Mouse (Mus musculus): Measurements from ENCODE around the gene Wnk4. TPM values are rescaled to one million over a fixed set of nuclear protein-coding genes. Genes with fewer than 3 reads are reported as not detected.

Gene Wnk4
- polyA plus RNA-seq, 1 experiment = not detected

DNA sequence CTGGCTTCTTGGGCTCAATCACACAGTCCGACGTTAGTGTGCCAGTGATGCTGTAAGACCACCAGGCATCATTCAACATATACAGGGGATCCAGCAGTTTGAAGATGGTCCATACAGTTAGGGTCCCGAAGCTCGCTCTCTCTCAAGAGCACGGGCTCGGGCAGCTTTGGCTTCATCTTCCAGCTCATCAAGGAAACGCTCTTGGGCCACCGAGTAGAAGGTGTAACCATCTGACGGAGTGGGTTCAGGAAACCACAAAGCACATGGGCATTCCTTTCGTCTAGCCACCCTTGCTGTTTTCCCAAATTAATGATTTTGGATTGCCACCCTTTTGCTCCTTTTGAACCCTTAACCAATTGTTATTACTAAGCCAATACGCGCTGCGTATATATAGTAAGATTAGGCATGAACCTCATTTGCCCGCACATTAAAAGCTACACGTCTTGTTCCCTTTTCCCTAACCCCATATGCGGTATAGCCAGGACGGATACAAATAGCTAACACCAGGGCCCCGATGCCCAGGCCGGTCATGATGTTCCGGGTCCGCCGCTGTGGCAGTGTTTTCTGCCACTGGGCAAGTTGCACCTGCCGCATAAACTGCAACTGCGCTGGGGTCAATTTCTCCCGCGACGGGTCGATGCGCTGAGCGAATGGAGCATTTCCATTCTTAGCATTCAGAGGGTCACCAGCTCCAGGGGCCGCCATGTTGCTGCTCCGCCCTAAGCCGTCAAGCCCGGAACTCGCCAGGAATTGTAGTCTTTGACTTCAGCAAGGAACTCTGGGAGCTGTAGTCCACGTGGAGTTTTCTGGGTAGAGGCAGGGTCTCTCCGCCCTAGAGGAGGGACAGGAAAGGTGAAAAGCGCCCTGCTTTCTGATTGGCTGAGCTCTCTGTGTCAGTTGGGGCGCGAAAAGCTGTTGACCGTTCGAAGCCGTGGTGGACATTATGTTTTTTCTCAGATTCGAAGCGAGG is 18.1 kb downstream of the Wnk4 start, which contains the start of the genes Cntd1 and Coa3:
Cntd1 (plus strand) TSS at position 790 of the 970 bp plus-strand sequence.
Coa3 (minus strand) TSS at position 892 of the 970 bp plus-strand sequence.
- Histone ChIP-seq H3K27ac (replicated peaks; ENCODE audit: low read depth, low read length) (peak within 1 kb of the TSS; percentile 66), H3K4me3 (ENCODE audit: insufficient read depth, low read depth, low read length) (peak within 1 kb of the TSS; percentile 78), H3K4me1 (ENCODE audit: control insufficient read depth, insufficient read depth, insufficient read length, low read length) (peaks cover 17% of the 10 kb centered on the region)

DNA sequence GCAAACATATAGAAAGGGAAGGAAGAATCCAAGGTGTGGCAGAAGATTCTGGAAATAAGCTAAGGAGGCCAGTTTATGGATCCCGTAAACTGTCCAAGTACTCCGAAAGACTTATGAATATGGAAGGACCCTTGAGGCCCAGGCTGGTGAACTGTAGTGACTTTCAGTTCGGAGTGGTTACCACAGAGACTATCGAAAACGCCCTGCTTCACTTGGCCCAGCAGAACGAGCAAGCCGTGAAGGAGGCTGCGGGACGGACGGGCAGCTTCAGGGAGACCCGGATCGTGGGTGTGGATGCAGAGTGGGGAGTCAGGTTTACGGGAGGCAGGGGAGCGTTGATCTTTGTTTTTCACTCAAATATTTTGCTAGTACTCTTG is 18.8 kb downstream of the Wnk4 start:
- Histone ChIP-seq H3K4me3 (ENCODE audit: insufficient read depth, low read depth, low read length) (peak overlapping the region; percentile 49), H3K27ac (replicated peaks; ENCODE audit: low read depth, low read length) (no peak overlapping the region), H3K4me1 (ENCODE audit: control insufficient read depth, insufficient read depth, insufficient read length, low read length) (peaks cover 17% of the 10 kb centered on the region)

DNA sequence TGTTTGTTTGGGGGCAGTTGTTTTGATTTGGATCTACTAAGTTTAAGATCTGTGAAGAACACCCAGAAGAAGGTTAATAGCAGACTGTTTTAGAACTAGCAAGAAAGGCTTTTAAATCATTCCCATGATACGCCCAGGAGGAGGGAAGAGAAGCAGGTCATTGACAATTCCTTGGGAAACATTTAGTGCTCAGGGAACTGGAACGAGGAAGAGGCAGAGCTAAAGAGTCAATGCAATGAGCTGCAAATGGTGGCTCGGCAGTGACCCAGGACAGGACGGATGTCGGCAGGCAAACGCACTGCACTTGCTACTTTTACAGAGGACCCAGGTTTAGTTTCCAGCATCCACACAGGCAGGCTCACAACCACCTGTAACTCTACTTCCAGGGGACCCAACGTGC is 20.5 kb downstream of the Wnk4 start:
- no peak overlapping the region for H3K4me3 ChIP-seq (ENCODE audit: insufficient read depth, low read depth, low read length)

DNA sequence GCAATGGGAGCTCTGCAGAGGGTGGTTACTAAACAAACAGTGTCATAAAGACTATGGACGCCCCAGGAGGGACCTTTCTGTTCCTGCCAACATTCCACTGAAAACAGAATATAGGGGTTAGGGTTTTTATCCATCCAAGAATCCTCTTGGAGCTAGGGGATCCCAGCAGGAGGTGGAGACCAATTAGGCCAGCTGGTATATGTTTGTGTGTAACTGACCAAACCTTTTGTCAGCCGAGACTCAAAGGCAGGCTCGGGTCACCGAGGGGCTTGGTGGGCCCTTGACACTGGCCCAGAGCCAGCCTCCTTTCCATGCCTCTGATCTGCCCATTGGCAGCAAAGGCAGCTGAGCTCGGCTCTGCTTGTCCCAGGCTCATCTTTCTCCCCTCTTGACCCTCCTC is 22.5 kb downstream of the Wnk4 start:
- Histone ChIP-seq H3K27ac (replicated peaks; ENCODE audit: low read depth, low read length) (no peak overlapping the region), H3K4me3 (ENCODE audit: insufficient read depth, low read depth, low read length) (no peak overlapping the region), H3K4me1 (ENCODE audit: control insufficient read depth, insufficient read depth, insufficient read length, low read length) (peaks cover 7% of the 10 kb centered on the region)

More for the DNA sequence above, 20.5 kb downstream of the Wnk4 start:
- Histone ChIP-seq H3K4me1 (ENCODE audit: control insufficient read depth, insufficient read depth, insufficient read length, low read length) (peaks cover 17% of the 10 kb centered on the region), H3K27ac (replicated peaks; ENCODE audit: low read depth, low read length) (no peak overlapping the region)

DNA sequence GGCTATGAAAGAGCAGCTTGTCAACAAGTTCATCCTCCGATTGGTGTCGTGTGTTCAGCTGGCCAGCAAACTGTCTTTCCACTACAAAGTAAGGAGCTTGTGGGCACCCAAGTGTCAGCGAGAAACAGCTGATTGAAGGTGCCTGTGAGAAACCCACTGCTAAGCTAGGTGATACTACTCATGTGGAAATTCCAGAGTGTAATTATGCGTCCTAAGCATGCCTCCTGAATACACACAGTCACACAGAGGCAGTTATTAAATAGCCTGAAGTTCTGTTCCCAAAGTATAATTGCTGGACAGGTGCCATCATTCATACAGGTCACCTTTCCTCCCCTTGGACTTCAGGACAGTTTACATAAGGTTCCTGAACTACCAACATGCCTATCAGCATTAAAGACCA is 23.4 kb downstream of the Wnk4 start:
- 0 out of 2 replicates have a peak, but pooled peaks cover 3% of the 10 kb centered on the region for H3K4me1 ChIP-seq (ENCODE audit: control insufficient read depth, insufficient read depth, insufficient read length, low read length)
- H3K27ac ChIP-seq (replicated peaks; ENCODE audit: low read depth, low read length) = no peak overlapping the region
- no peak overlapping the region for H3K4me3 ChIP-seq (ENCODE audit: insufficient read depth, low read depth, low read length)

DNA sequence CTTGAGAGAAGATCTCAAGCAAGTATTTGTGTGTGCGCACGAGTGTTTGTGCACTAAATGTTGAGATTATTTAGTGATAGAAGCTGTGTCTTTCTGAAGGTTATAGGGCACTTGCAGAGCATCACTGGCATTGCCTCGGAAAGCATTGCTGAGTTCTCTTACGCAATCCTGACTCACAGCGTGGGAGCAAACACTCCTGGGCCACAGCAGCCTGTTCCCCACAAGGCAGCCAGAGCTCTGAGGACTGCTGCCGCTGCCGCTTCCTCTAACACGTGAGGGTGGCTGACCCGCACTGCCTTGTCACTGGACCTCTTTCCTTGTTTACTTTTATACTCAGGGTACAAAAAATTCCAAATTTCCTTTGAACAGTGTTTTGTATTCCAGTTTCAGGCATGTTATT is 26.9 kb downstream of the Wnk4 start:
- Histone ChIP-seq H3K4me1 (ENCODE audit: control insufficient read depth, insufficient read depth, insufficient read length, low read length) (no peaks in the 10 kb centered on the region), H3K4me3 (ENCODE audit: insufficient read depth, low read depth, low read length) (no peak overlapping the region), H3K27ac (replicated peaks; ENCODE audit: low read depth, low read length) (no peak overlapping the region)

DNA sequence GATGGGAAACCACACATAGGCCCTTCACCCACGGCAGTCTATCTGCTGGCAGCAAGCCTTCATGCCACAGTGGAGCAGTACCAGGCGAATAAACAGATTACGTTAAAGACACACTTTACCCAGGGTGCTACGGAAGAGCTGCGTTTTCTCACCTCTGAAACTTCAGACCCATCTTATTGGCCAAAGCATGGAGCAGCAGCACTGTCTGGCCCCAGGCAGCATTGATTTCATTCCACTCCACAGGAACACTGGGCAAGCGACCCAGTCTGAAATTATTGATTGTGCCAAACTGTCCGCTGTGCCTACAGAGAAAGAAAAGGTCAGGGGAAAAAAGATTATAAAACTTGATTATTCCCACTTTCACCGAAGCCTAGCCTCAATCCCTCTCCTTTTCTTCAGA is 30.9 kb downstream of the Wnk4 start:
- Histone ChIP-seq H3K4me1 (ENCODE audit: control insufficient read depth, insufficient read depth, insufficient read length, low read length) (no peaks in the 10 kb centered on the region), H3K27ac (replicated peaks; ENCODE audit: low read depth, low read length) (no peak overlapping the region), H3K4me3 (ENCODE audit: insufficient read depth, low read depth, low read length) (no peak overlapping the region)

DNA sequence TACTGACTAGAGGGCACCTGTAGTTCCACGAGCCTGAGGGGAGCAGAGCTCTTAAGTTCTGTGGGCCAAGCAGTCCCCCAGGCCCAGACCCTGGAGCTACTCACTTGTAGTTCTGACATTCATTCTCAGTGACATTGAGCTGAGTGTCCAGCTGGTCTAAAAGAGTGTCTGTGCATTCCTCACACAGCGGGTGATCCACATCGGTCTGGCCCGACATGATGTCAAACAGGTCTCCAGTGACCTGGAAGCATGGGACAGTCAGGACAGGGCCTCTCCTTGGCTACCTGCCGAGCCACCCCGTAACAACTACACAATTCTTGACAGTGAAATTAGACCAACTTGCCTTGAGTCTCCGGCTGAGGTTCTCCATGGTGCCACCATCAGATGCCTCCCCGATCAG is 34.8 kb downstream of the Wnk4 start:
- no peak overlapping the region for H3K4me3 ChIP-seq (ENCODE audit: insufficient read depth, low read depth, low read length)
- H3K27ac ChIP-seq (replicated peaks; ENCODE audit: low read depth, low read length) = no peak overlapping the region
- no peaks in the 10 kb centered on the region for H3K4me1 ChIP-seq (ENCODE audit: control insufficient read depth, insufficient read depth, insufficient read length, low read length)

DNA sequence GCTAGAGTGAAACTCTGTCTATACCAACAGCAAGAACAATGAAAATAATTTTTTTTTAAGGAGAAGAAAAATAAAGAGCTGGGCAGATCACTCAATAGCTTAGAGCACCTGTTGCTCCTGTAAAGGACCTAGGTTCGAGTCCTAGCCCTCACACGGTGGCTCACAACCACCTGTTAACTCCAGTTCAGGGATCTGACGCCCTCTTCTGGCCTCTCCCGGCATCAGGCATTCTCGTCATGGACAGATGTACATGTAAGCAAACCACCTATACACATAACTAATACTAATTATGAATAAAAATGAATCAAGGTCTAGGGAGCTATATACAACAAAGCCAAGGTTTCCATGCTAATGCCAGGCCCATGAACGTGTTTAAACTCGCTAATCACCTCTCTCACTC is 40.5 kb downstream of the Wnk4 start:
- Histone ChIP-seq H3K27ac (replicated peaks; ENCODE audit: low read depth, low read length) (no peak overlapping the region), H3K4me3 (ENCODE audit: insufficient read depth, low read depth, low read length) (peak overlapping the region; percentile 97)

DNA sequence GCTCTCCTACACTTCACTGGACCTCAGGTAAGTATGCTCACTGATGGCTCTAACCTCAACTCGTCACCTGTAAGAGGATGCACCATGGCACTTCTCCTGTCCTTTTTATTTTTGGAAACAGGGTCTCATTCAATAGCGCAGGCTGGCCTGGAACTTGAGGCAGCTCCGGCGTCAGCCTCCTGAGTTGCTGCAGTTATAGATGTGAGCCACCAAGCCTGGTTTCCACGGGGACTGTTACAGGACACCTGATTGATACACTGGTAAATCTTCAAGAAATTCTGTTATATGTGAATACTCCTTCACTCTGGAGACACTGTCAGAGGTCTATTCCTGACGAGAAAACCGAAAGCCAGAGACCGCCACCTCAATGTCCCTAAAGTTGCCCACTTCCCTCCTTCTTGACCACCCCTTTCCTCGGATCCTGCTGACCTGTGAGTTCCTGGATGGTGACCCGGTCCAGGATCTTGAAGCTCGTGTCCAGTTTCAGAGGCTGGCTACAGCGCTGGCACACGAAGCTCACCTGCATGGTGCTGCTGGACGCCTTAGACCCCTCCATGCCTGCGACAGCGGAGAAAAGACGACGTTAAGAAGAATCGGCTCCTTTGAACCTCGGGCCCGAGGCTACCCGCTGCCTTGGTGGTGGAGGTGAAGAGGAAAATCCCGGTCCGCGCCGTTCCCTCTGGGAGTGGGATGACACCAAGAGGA is 41.1 kb downstream of the Wnk4 start:
- Histone ChIP-seq H3K4me3 (ENCODE audit: insufficient read depth, low read depth, low read length) (peak overlapping the region; percentile 97), H3K27ac (replicated peaks; ENCODE audit: low read depth, low read length) (peak overlapping the region; percentile 50; the same call in 1 of the 2 replicates), H3K4me1 (ENCODE audit: control insufficient read depth, insufficient read depth, insufficient read length, low read length) (peaks cover 6% of the 10 kb centered on the region)

More for the DNA sequence above, 40.5 kb downstream of the Wnk4 start:
- H3K4me1 ChIP-seq (ENCODE audit: control insufficient read depth, insufficient read depth, insufficient read length, low read length) = peaks cover 6% of the 10 kb centered on the region

DNA sequence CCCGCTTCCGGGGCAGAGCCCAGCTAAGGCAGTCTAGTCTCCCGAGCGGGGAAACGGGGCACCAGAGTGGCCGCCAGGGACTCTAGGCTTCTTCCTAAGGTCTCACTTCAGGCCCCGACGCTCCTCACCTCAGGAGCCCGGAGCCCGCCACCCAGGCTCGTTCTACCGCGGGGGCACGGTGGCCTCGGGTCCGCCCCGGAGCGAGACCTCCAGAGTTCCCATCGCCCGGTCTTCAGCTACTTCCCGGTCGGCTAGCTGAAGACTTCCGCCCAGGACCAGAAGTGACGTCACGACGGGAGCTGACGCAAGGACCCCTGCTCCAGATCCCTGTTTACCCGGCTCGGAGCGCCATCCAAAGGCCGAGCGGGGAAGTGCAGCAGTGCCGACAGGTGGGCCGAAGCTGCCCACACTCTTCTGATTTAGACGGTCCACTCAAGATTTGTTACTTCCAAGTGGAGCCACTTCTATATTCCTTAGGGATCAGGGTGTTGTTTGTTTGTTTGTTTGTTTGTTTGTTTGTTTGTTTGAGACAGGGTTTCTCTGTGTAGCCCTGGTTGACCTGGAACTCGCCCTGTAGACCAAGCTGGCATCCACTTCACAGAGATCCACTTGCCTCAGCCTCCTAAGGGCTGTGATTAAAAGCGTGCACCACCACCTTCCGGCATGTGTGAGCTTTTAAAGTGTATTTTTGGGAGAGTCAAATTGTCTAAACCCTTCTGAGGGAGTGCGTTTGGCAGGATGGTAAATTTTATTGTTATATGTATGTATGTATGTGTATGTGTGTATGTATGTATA is 41.8 kb downstream of the Wnk4 start, which contains the start of gene Becn1:
Becn1 (minus strand) TSS at position 283 of the 795 bp plus-strand sequence.
- Histone ChIP-seq H3K27ac (replicated peaks; ENCODE audit: low read depth, low read length) (peak within 1 kb of the TSS; percentile 50; the same call in 1 of the 2 replicates), H3K4me3 (ENCODE audit: insufficient read depth, low read depth, low read length) (peak within 1 kb of the TSS; percentile 97), H3K4me1 (ENCODE audit: control insufficient read depth, insufficient read depth, insufficient read length, low read length) (peaks cover 6% of the 10 kb centered on the region)

DNA sequence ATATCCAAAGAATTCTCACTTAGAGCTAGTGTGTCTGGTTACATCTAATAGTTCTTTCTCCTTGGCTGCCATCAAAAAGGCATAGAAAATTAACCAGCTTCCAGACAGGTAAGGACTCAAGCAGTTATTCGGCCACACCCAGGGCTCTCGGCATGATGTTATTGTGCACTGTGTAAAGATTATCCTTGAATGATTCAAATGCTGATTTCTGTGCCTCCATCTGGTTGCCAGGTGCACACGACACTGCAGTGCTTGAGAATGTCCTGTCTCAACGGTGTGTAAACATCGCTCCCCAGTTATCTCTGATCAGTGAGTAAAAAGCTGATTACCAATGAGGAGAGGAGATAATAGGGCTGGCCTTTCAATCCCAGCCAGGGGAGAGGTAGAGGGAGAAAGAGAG is 47.4 kb downstream of the Wnk4 start:
- Histone ChIP-seq H3K4me1 (ENCODE audit: control insufficient read depth, insufficient read depth, insufficient read length, low read length) (no peaks in the 10 kb centered on the region), H3K27ac (replicated peaks; ENCODE audit: low read depth, low read length) (no peak overlapping the region), H3K4me3 (ENCODE audit: insufficient read depth, low read depth, low read length) (no peak overlapping the region)

DNA sequence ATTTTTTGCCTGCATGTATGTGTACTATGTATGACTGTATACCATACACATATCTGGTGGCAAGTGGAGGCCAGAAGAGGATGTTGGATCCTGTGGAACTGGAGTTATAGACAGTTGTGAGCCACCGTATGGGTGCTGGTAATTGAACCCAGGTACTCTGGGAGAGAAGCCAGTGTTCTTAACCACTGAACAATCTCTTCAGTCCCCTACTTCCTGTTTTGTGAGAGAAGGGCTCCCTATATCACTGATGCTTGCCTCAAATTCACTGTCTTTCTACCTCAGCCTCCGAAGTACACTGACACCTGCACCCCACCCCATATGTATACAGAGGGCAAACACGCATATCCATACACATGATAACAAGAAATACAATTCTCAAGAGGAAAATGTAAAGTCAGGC is 50.7 kb downstream of the Wnk4 start:
- H3K4me1 ChIP-seq (ENCODE audit: control insufficient read depth, insufficient read depth, insufficient read length, low read length) = no peaks in the 10 kb centered on the region
- H3K4me3 ChIP-seq (ENCODE audit: insufficient read depth, low read depth, low read length) = no peak overlapping the region
- H3K27ac ChIP-seq (replicated peaks; ENCODE audit: low read depth, low read length) = no peak overlapping the region

DNA sequence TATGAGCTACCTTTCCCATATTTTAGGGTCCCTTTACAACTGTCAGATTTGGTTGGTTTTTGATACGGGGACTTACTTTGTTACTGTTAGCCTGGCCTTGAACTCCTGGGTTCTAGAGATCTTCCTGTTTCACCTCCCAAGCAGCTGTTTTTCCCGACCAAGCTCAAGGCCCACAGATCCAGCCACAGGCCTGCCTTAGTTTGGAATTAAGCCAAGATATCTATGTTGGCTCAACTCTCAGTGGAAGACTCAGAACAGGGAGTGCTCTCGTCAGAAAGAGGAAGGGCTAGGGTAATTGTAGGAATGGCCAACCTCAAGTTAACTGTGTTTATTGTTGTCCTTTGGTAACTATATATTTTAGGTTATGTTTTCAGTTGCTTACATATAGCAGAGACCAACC is 51.8 kb downstream of the Wnk4 start:
- H3K27ac ChIP-seq (replicated peaks; ENCODE audit: low read depth, low read length) = no peak overlapping the region
- H3K4me3 ChIP-seq (ENCODE audit: insufficient read depth, low read depth, low read length) = no peak overlapping the region
- peaks cover 3% of the 10 kb centered on the region; the same call in 1 of the 2 replicates for H3K4me1 ChIP-seq (ENCODE audit: control insufficient read depth, insufficient read depth, insufficient read length, low read length)

DNA sequence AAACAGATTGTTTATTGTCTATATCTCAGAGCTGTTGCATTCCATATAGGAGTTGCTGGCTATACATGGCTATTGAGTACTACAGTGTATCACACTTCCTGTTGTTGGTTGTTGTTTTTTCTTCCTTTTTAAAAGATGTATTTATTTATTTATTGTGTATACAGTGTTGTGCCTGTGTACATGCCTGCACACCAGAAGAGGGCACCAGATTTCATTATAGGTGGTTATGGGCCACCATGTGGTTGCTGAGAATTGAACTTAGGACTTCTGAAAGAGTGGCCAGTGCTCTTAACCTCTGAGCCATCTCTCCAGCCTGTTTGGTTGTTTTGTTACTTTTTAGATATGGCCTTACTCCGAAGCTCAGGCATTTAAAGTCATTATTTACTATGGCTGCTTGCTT is 54.2 kb downstream of the Wnk4 start:
- no peak overlapping the region for H3K4me3 ChIP-seq (ENCODE audit: insufficient read depth, low read depth, low read length)
- peaks cover 3% of the 10 kb centered on the region; the same call in 1 of the 2 replicates for H3K4me1 ChIP-seq (ENCODE audit: control insufficient read depth, insufficient read depth, insufficient read length, low read length)
- H3K27ac ChIP-seq (replicated peaks; ENCODE audit: low read depth, low read length) = no peak overlapping the region
